Mouse (Mus musculus): ENCODE measurements around the gene Mecr.

- TF ChIP-seq CTCF (IDR thresholded peaks at IDR 0.05; ENCODE audit: control insufficient read depth, insufficient read depth, low read length) (no peak), POLR2A (IDR thresholded peaks at IDR 0.05; ENCODE audit: borderline replicate concordance, control insufficient read depth, low read depth, low read length) (no peak)
Measured at GRCm38 (mm10) chr4:131845991-131846778, 2.9 kb downstream of the Mecr start.
